Mouse (Mus musculus) common myeloid progenitor, adult 5-6 weeks (primary cell): Measurements from ENCODE around the gene Brat1. TPM values are rescaled to one million over a fixed set of nuclear protein-coding genes. Genes with fewer than 3 reads are reported as not detected.

ENCODE experiments used
- ATAC-seq: replicated peaks from 2 replicates; pipeline ENCODE4 v1.8.0; 2016; ENCODE audit warnings: low read depth, mild to moderate bottlenecking, moderate TSS enrichment, inconsistent platforms; ENCODE audit not compliant: poor library complexity, severe bottlenecking
- total RNA-seq: library from RNA; stranded (forward); fragments of 200-1000, 187-1606 nt; gene quantifications from 2 replicates; pipeline ENCODE4 v1.2.3, GENCODE M21; 2017

Brat1 gene
- total RNA-seq, 1 experiment from 2014 or later = 13.1 TPM

DNA sequence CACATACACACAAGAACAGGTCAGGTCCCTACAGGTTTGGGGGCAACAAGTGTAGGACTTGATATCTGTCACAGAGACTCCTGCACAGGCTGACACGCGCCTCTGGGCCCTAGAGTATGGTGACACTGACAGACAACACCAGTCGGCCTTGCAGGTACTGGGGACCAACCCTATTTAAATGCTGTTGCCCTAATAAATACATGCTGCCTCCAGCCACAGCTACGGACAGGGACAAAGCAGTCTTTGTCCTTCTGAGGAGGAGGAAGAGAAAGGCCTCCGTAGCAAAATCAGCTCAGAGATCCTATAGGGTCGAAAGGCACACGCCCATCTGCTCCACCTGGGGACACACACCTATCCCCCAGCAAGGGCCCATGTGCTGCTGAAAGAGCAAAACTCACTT, 8.8 kb upstream of the Brat1 start:
- ATAC-seq = no peak

DNA sequence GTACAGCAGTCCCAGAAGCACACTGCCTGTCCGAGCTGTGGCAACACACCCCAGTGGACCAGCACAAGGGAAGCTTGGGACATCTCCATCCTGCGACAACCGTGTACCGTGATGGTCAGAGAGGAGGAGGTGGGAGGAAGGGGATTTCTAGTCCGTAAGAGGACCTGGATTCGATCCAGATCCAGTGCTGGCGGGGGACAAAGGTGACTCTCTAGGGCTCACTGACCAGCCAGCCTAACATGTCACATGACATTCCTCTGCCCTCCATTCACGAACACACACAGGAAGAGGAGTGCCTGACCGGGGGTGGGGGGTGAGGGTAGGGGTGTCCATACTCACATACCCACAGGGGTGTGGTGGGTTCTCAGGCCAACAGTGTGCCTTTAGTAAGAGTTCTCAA, 5.0 kb upstream of the Brat1 start:
- no peak for ATAC-seq

DNA sequence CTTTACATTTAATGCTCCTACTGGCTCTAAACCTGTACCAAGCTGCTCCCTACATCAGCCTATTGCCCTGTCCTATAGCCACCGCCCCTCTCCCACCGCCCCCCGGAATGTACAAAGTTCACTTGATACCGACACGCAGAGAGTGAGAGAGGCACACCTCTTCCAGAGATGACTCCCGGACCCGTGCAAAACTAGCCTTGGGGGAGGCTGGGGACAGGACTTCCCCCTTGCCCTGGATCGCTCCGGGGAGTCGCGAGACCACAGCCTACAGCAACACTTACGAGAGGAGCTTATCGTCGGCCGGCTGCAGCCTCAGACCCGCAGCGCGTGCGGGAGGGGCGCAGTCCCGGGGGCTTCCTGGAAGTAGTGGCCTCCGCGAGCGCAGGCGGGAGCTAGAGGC, 3.1 kb upstream of the Brat1 start:
- ATAC-seq = peak; percentile 10

DNA sequence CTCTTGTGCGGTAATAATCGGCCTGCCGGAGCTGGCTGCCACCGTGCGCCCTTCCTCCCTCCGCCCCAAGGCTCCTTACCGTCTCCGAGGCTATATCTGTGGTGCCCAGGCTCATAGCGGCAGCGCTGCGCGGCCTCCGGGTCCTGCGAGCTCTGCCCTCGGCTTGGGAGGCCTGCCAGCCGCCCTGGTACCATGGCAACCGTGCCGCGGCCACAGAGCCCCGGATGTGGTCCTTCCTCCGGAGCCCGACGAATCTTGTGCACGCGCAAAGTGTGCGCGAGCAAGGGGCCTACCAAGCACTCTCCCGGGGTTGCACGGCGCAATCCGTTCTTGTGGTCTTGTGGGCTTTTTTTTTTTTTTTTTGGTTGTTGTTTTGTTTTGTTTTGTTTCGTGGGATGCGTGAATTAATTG, 2.7 kb upstream of the Brat1 start, which contains the start of gene Iqce:
Gene Iqce, minus strand, starts transcription at position 276 of the 411 bp plus-strand sequence.
- ATAC-seq = peak; percentile 53

DNA sequence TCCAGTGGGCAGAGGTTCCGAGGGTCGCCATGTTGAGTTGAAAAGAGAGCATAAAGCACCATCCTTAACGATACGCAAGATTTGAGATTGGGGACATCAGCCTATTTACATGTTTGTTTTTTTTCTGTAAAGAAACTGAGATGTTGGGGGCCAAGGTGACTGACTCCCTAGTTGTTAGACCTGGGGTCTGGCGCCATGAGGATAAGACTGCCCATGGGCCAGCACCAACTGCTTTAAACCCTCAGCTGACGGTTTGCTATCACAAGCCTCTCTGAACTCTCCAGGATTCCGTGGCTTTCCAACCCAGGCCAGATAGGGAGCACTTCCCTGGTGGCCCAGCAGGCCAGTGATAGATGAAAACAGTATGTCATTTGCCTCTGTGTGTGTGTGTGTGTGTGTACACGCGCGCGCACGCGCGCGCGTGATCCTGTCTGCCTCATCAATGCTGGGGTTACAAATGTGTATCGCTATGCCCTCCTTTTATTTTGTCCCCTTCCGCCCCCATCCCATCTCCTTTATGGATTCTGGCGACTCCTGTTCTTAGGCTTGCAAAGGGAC, 2.1 kb upstream of the Brat1 start:
- no peak for ATAC-seq

DNA sequence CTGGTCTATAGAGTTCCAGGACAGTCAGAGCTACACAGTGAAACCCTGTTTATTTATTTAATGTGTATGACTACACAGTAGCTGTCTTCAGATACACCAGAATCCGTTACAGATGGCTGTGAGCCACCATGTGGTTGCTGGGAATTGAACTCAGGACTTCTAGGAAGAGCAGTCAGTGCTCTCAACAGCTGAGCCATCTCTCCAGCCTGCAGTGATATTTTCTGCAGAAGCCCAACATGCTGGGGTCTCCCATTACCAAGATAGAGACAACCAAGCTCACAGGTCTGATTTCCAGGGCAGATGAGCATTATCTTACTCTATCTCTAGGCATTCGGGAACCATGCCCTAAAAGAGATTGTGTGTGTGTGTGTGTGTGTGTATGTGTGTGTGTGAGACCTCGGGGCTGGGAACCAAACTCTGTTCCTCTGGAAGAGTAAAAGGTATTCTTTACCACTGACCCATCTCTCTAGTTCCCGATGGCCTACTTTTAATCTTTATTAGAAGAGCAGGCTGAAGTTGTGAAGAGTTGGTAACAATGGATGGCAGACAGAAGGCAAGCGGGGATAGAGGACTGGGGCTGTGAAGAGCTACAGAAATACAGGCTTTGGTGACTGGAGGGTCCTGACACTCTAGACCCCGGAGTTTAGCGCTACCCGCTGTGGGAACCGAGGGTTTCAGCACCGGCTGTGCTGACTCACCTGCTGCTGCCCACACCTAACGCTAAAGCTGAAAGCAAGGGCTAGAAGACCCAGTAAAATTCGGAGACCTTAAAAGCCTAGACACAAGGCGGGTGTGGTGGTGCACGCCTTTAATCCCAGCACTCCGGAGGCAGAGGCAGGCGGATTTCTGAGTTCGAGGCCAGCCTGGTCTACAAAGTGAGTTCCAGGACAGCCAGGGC, 1.1 kb upstream of the Brat1 start:
- ATAC-seq = no peak

DNA sequence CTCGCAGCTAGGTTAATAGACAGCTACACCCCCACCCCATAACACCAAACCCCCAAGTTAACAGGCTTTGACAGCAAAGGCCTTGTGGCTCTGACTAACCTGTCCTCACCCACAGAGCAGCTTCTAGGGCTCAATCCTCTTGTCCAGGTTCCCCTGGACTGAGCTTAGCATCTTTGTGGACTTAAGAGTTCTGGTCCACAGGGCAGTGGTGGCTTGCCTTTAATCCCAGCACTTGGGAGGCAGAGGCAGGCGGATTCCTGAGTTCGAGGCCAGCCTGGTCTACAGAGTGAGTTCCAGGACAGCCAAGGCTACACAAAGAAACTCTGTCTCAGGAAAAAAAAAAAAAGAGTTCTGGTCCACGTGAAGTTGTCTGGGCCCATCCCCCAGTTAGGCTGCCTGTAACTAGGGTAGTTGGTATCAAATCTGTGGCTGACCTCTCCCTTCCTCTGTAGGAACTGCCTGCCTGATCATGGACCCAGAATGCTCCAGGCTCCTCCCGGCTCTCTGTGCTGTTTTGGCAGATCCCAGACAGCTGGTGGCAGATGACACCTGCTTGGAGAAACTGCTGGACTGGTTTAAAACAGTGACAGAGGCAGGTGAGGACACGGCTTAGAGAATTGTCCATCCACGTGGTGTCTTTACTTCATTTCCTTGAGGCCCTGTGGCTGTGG, 825 bp downstream of the Brat1 start:
- ATAC-seq = no peak

DNA sequence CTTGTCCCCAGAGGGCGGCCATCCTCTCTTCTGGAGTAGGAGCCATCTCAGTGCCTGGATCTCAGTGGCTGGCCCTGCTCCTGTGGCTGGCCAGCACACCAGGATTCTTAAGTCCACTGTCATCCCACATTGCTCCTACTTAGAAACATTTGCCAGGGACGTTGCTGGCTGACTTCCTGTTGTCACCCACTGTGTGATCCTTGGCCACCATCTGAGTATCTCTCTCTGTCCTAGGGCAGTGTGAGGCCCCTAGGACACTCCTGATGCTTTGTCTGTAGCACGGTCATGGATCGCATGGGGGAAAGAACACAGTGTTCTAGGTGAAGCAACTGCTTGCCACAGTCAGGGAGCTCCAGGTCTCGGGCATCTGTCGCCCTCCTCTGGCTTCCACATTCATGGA, 5.5 kb downstream of the Brat1 start:
- ATAC-seq = no peak

DNA sequence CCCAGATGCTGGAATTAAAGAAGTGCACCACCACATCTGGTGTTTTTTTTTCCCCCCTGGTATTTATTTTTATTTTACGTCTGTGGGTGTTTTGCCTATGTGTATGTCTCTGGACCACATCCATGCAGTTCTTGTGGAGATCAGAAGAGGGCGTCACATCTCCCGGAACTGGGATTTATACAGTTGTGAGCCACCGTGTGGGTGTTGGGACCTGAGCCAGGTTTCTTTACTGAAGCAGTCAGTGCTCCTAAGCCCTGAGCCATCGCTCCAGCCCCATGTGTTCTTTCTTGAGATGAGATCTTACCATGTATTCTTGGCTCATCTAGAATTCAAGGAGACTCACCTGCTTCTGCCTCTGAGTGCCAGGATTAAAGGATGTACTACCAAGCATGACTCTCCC, 6.2 kb downstream of the Brat1 start:
- ATAC-seq = no peak

DNA sequence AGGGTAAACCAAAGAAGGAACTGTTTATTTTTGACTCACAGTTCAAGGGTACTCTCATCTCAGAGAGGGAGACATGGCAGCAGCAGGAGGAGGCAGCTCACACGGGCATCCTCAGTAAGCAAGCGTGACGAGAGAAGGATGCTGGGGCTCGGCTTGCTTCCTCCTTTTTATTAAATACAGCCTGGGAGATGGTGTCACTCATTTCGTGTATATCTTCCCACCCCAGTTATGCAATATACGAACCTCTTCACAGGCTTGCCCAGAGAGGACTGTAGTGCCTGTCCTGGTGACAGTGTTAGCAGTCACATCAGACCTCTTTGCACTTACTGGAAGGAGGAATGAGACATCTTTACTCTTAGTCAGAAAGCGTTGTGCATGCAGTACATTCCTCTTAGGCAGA, 16.0 kb downstream of the Brat1 start:
- 0 out of 2 replicates have a peak, but pooled peaks have one; percentile 6 for ATAC-seq

DNA sequence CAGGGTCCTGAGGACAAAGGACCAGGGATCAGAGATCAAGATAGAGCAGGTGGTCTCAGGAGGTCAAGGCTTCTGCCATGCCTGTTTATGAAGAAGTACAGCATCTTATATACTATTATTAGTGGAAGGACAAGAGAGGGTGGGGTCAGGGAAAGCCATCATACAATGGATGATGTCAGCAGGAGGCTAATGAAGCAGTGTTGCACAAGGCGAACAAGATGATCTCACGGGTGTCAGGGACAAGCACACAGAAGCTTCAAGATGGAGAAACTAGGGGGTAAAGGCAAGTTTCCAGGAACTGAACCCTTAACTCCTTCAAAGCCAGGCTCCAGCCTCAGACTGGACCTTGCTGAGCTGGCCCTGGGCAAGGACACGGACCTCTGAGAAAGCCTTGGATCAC, 17.3 kb downstream of the Brat1 start:
- no peak for ATAC-seq

DNA sequence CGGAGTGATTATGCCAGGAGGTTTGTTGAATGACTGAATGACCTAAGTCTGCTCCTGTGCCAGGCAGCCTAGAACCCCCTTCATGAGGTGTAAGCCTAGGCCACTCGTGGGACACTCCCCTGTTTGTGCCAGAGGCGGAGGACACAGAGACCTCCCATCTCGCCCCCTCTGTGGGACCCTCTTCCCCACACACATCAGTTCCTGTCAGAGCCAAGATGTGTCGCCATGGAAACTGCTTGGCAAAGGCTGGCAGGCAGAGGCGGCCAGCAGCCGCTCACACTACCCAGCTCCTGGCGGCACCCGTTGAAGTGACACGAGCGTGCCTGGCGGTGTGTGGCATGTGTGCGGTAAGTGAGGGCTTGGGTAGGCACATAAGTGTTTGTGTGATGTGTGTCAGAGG, 19.0 kb downstream of the Brat1 start, which contains the start of gene Amz1:
Gene Amz1, plus strand, starts transcription at position 306 of the 400 bp plus-strand sequence.
- no peak for ATAC-seq

DNA sequence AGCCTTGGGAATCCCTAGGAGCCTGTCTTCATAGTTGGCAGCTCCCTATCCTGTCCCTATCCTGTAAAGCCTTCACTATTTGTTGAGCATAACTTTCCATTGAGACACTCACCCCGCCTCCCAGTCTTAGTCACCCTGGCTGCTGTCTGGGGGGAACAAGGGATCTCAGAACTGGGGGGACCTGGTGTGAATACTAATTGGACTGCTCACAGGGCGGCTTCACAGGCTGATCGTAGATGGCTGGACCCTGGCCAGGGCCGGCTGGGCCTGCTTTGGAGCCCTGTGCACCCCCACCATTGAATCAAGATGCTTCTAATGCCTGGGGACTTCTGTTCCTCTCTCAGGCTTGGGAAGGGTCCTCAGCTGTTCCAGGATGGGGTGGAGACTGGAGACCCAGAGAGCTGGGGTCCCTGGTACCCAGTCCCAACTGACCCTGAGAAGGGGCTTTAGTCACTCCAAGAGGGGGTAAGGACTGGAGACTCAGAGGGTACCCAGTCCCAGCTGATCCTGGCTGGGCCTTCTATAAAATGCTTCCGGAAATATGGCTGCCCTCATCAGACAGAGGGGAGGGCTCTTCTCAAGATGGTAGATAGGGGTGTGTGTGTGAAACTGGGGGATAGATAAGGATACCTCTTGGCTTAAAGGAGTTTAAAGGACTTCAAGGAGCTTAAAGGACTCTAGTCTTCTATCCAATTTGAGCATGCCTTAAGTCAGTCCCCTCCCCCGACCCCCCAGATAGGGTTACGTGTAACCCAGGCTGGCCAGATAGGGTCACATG, 21.4 kb downstream of the Brat1 start:
- ATAC-seq = no peak

DNA sequence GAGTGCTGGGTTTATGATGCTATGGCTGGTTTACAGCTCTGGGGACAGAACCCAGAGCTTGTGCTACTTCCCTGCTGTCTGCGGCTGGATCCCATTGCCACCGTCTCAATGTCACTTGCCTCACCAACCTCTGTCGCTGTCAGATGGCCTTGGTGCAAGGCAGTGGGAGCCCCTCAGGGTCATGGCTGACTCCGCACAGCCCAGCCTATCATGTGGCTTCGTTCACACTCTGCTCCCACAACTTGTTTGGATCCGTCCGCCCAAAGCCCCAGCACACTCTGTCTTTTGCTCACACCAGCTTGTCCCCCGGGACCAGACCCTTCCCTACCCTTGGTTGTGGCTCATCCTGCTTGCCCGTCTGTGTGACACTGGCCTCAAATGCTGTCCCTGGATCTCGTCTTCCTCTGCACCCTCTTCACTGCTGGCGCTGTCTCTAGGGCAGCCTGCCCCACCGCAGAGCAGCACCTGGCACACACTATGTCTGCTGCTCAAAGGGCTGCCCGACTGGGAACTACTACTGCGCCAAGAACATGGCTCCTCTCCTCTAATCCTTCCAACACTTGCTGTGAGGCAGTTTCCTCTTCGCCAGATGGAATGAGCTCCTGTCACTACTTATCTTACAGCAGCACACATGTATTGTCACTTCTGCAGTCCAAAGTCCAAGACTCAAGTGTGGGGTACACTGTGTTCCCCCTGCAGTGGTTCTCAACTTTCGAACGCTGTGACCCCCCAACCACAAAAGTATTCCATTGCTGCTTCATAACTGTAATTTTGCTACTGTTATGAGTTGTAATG, 22.3 kb downstream of the Brat1 start:
- ATAC-seq = no peak

DNA sequence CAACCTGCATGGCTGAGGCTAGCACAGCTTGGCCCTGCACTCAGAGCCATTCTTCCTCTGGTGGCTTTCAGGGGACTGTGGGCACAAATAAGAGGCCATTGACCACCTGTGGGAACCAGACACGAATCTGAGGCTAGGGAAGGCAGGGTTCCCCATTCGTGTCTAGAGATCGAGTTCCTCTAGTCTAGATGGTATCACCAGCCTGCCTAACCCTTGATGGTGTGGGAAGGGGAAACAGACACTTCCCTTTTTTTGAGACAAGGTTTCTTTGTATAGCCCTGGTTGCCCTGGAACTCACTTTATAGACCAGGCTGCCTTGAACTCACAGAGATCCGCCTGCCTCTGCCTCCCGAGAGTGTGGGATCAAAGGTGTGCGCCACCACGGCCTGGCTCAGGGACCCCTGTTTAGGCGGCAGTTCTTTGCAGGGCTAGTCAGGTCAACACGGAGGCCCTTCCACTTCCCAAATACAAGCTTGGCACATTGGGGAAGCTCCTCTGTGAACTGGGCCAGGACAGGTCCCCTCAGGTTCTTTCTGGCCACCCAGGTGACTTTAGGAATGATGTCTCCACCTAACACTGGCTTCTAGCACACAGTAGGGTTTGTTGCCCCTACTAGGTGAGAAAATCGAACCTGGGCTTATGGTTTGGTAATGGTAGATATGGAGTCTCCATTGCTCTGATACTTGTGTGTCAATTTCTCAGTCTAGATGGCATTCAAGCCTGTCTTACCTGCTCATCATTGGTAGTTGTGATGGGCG, 26.4 kb downstream of the Brat1 start:
- peak; percentile 74 for ATAC-seq

DNA sequence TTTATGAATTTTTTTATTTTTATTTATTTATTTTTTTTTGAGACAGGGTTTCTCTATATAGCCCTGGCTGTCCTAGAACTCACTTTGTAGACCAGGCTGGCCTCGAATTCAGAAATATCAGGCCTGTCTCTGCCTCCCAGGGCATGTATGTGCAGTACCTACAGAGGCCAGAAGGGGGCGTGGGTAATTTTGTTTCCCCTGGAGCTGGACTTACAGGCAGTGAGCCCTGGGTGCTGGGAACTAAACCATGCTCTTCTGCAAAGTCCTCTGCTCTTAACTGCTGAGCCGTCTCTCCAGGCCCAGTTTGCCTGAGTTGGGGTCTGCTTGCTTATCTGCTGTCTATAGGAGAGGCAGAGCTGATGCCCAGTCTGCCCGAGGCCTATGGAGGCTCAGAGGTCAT, 27.4 kb downstream of the Brat1 start:
- no peak for ATAC-seq

DNA sequence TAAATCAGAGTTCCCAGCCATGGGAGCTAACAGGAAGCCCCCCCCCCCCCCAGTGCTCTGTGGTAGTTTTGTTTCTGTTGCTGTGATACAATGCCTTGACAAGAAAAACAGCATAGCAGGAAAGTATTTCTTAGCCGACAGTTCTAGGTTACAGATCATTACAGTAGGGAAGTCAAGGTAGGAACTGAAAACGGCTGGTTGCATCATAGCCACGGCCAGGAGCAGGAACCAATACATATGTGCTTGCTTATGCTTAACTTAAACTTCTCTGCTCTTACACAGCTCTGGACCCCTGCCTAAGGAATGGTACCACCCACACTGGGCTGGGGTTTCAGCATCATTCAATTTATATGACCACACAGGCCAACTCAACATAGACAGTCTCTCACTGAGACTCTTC, 28.5 kb downstream of the Brat1 start:
- peak; percentile 56 for ATAC-seq

DNA sequence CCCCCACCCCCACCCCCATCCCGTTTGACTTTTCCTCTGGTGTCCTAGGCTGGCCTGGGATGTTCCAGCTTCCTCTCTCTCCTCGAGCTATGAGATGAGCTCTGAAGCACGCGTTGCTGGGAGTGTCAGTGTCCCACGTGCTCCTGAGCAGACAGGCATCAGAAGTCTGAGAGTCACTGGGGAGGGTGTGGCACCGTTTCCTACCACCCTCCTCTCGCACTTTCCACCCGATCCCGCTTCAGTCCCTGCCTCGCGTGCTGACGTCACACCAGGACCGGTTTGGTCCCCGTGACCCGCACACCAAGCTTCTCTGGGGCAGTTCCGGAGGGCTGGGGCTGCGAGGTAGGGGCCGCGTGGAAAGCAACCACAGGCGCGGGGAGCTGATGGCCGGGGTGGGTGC, 30.5 kb downstream of the Brat1 start:
- peak; percentile 35 for ATAC-seq

DNA sequence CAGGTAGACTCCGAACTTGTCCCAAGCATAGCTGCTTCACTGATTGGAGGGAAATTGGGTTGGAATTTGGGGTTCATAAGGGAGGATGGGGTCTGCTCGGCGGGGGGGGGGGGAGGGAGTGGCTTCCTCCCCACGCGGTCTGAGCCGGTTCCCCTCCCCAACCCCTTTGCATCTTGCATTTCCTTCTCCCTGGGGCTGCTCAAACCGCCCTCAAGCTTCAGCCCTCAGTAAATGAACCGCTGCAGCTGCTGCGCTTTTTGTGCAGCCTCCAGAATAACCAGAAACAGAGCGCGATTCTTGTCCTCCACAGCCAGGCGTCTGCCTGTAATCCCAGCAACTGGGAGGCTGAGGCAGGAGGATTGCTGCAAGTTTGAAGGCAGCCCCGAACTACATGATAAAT, 31.4 kb downstream of the Brat1 start:
- ATAC-seq = no peak
